Mouse (Mus musculus): ENCODE data around the gene Mon1a. TPM values are rescaled to one million over a fixed set of nuclear protein-coding genes. Genes with fewer than 3 reads are reported as not detected.

The Mon1a gene
- polyA plus RNA-seq, 1 experiment = 6.4 TPM

- H3K27ac ChIP-seq (ENCODE audit: insufficient read depth, low read length) = no peak overlapping the region
- H3K4me1 ChIP-seq (ENCODE audit: control insufficient read depth, insufficient read depth, low read length) = peaks cover 4% of the 10 kb centered on the region; the same call in 1 of the 2 replicates
- H3K4me3 ChIP-seq (ENCODE audit: insufficient read depth, low read length) = no peak overlapping the region
- no peak for TF ChIP-seq CTCF (IDR thresholded peaks at IDR 0.05; ENCODE audit: borderline replicate concordance, insufficient read depth, low read length)
- no peak for TF ChIP-seq POLR2A (IDR thresholded peaks at IDR 0.05; ENCODE audit: low read depth, low read length)
These were observed 48.9 kb downstream of the Mon1a start for GRCm38 (mm10) chr9:107936831-107937230.

DNA sequence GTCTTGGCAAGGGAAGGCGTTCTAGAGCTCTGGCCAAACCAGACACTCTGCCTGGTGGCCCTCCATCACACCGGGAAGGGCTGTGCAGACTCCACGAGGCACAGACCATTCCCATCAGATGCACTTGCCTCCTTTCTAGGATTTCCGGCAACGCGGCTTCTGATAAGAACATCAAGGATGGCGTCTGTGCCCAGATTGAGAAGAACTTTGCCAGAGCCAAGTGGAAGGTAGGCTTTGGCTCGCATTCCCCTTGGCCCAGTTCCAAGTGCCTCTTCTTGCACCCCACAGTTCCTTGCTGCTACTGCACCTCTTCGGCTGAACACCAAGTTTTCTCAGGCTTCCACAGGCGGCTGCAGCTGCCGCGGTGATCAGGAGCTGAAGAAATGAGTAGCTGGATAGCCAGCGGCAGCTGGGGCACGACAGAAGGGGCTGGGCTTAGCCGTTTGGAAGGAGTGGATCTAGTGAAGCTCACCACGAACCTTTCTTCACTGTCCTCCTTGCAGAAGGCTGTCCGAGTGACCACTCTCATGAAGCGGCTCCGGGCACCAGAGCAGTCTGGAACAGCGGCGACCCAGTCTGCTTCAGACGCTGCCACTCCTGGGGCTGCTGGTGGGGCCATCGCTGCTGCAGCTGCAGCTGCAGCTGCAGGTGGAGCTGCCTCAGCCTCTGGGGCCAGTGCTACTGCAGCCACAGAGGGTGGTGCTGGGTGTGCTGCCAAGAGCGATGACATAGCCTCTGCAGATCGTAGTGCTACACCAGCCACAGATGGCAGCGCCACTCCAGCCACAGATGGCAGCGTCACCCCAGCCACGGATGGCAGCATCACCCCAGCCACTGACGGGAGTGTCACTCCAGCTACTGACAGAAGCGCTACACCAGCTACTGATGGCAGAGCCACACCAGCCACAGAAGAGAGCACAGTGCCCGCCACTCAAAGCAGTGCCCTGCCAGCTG, 59.6 kb downstream of the Mon1a start:
- no peak overlapping the region for H3K4me3 ChIP-seq (ENCODE audit: insufficient read depth, low read length)
- peaks cover 6% of the 10 kb centered on the region; the same call in 1 of the 2 replicates for H3K4me1 ChIP-seq (ENCODE audit: control insufficient read depth, insufficient read depth, low read length)
- TF ChIP-seq CTCF (IDR thresholded peaks at IDR 0.05; ENCODE audit: borderline replicate concordance, insufficient read depth, low read length) = no peak
- H3K27ac ChIP-seq (ENCODE audit: insufficient read depth, low read length) = no peak overlapping the region

DNA sequence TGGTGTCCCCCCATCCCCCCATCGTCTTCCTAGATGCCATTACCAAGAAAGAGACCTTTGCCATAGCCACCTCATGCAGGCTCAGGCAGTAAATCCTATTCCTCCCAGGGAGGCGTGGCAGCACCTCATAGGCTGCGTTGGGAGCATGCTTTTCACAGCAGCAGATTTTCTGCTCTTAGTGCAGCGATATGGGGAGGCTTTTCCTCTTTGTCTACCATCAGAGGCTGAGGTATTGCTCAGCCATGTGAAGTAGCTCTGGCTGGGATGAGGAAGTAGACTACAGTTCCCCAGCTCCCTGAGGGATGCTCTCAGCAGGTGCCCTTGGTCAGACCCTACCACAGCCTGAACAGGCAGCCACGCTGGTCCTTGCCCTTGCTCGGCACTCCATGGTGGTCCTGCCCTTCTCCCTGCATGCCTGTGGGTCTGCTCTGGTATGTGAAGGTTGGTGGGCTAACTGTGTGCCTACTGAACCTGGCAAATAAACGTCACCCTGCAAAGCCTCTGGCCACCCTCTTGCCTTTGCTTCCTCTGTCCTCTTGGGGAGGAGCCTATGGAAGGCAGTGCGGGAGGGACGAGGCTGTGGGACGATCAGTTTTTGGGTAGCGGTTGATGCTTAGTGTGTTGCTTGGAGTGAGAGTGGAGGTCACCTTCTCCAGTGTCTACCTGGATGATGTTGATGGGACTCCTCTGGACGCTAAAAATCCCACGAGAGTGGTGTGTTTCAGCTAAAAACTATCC, 61.4 kb downstream of the Mon1a start:
- Histone ChIP-seq H3K4me3 (ENCODE audit: insufficient read depth, low read length) (no peak overlapping the region), H3K27ac (ENCODE audit: insufficient read depth, low read length) (no peak overlapping the region), H3K4me1 (ENCODE audit: control insufficient read depth, insufficient read depth, low read length) (peaks cover 6% of the 10 kb centered on the region; the same call in 1 of the 2 replicates)
- TF ChIP-seq POLR2A (IDR thresholded peaks at IDR 0.05; ENCODE audit: low read depth, low read length) (no peak), CTCF (IDR thresholded peaks at IDR 0.05; ENCODE audit: borderline replicate concordance, insufficient read depth, low read length) (no peak)

DNA sequence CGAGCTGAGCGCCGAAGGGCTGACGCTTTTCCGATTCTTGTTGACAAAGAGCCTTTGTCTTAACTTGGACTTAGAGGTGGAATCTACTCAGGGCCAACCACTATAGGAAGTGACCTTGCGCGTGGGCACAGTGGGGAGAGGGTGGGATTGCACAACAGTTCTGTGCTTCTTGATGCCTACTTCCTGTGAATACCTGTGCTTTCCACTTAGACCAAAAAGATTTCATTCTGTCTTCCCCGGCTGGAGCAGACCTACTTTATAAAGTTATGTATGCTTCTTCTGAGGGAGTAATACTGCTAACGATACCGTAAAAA, 61.9 kb downstream of the Mon1a start, which contains the start of gene Traip:
Traip (plus strand) TSS at position 215 of the 314 bp plus-strand sequence.
- peak within 1 kb of the TSS; percentile 80 for H3K4me3 ChIP-seq (ENCODE audit: insufficient read depth, low read length)
- TF ChIP-seq CTCF (IDR thresholded peaks at IDR 0.05; ENCODE audit: borderline replicate concordance, insufficient read depth, low read length) (no peak), POLR2A (IDR thresholded peaks at IDR 0.05; ENCODE audit: low read depth, low read length) (no peak)
- H3K4me1 ChIP-seq (ENCODE audit: control insufficient read depth, insufficient read depth, low read length) = peaks cover 6% of the 10 kb centered on the region; the same call in 1 of the 2 replicates
- peak within 1 kb of the TSS; percentile 10; the same call in 1 of the 2 replicates for H3K27ac ChIP-seq (ENCODE audit: insufficient read depth, low read length)

DNA sequence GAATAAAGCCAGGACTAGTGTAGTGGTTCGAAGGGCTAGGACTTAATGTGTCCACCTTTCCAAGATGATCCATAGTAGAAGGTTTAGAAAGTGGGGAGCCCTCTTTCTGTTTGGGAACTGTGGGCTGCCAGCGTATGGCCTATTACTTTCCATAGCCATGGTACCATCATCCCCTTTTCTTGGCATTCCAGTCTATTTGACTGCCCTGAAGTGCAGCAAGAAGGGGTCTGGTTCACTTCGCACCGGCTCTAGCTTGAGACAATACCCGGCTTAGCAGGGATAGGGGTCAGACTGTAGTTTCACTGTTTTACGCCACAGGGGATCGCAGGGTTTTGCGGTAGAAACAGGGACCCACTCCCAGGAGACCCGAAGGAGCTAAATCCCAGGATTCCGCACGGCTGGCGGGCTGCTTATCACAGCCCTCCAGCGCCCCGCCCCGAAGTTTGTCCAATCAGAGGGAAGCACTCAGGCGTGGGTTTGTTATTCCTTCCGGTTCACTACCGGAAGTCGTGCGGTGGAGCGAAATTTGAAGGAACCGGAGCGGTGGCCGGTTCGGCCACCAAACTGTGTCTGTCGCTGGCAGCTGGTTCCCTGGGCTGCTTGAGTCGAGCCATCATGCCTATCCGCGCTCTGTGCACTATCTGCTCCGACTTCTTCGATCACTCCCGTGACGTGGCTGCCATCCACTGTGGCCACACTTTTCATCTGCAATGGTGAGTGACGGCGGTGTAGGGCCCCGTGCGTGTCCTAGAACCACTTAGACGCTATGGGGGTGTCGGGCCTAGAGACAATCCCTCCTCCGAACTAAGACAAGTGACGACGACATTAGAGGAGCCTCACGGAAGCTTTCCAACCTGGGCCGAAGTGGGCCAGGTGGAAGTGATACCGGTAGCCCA, 62.8 kb downstream of the Mon1a start:
- H3K4me3 ChIP-seq (ENCODE audit: insufficient read depth, low read length) = peak overlapping the region; percentile 80
- TF ChIP-seq CTCF (IDR thresholded peaks at IDR 0.05; ENCODE audit: borderline replicate concordance, insufficient read depth, low read length) (no peak), POLR2A (IDR thresholded peaks at IDR 0.05; ENCODE audit: low read depth, low read length) (peak; percentile 88)
- peak overlapping the region; percentile 10; the same call in 1 of the 2 replicates for H3K27ac ChIP-seq (ENCODE audit: insufficient read depth, low read length)
- H3K4me1 ChIP-seq (ENCODE audit: control insufficient read depth, insufficient read depth, low read length) = peaks cover 8% of the 10 kb centered on the region

Other genes starting within 250 kb of the Mon1a start
- gene Slc38a3, start 218.6 kb upstream of the Mon1a start, polyA plus RNA-seq (2011; ENCODE audit: insufficient read length, low read depth, missing spikeins) = 1.1 TPM in 1 of 2 replicates, not detected in the other
- not detected in 2 replicates for gene Gnat1, start 208.4 kb upstream of the Mon1a start, polyA plus RNA-seq (2011; ENCODE audit: insufficient read length, low read depth, missing spikeins)
- gene Sema3f, start 177.7 kb upstream of the Mon1a start, polyA plus RNA-seq (2011; ENCODE audit: insufficient read length, low read depth, missing spikeins) = 68.0 and 88.1 TPM in 2 replicates
- 199 and 248 TPM in 2 replicates for gene Rbm5, start 117.2 kb upstream of the Mon1a start, polyA plus RNA-seq (2011; ENCODE audit: insufficient read length, low read depth, missing spikeins)
- 83.3 and 87.1 TPM in 2 replicates for gene Rbm6, start 14.9 kb upstream of the Mon1a start, polyA plus RNA-seq (2011; ENCODE audit: insufficient read length, low read depth, missing spikeins)
- gene Mst1r, start 18.7 kb downstream of the Mon1a start, polyA plus RNA-seq (2011; ENCODE audit: insufficient read length, low read depth, missing spikeins) = 0.61 and 1.6 TPM in 2 replicates
- not detected in 2 replicates for gene Actl11, start 40.3 kb downstream of the Mon1a start, polyA plus RNA-seq (2011; ENCODE audit: insufficient read length, low read depth, missing spikeins)
- not detected in 2 replicates for gene Camkv, start 47.5 kb downstream of the Mon1a start, polyA plus RNA-seq (2011; ENCODE audit: insufficient read length, low read depth, missing spikeins)
- 11.1 and 13.5 TPM in 2 replicates for gene Traip, start 62.0 kb downstream of the Mon1a start, polyA plus RNA-seq (2011; ENCODE audit: insufficient read length, low read depth, missing spikeins)
- gene Uba7, start 87.4 kb downstream of the Mon1a start, polyA plus RNA-seq (2011; ENCODE audit: insufficient read length, low read depth, missing spikeins) = 18.8 and 27.3 TPM in 2 replicates
- gene Gm20661, start 94.9 kb downstream of the Mon1a start, polyA plus RNA-seq (2011; ENCODE audit: insufficient read length, low read depth, missing spikeins) = 0.75 and 1.2 TPM in 2 replicates
- 15.0 and 21.0 TPM in 2 replicates for gene Inka1, start 97.7 kb downstream of the Mon1a start, polyA plus RNA-seq (2011; ENCODE audit: insufficient read length, low read depth, missing spikeins)
- 2.1 and 4.0 TPM in 2 replicates for gene Cdhr4, start 104.3 kb downstream of the Mon1a start, polyA plus RNA-seq (2011; ENCODE audit: insufficient read length, low read depth, missing spikeins)
- gene Gm20662, start 108.2 kb downstream of the Mon1a start, polyA plus RNA-seq (2011; ENCODE audit: insufficient read length, low read depth, missing spikeins) = not detected in 2 replicates
- 54.9 and 57.9 TPM in 2 replicates for gene Ip6k1, start 114.3 kb downstream of the Mon1a start, polyA plus RNA-seq (2011; ENCODE audit: insufficient read length, low read depth, missing spikeins)
- gene Gmppb, start 161.1 kb downstream of the Mon1a start, polyA plus RNA-seq (2011; ENCODE audit: insufficient read length, low read depth, missing spikeins) = 32.3 and 33.5 TPM in 2 replicates
- gene Amigo3, start 165.0 kb downstream of the Mon1a start, polyA plus RNA-seq (2011; ENCODE audit: insufficient read length, low read depth, missing spikeins) = 3.0 and 3.4 TPM in 2 replicates
- not detected in 2 replicates for gene Mst1, start 192.3 kb downstream of the Mon1a start, polyA plus RNA-seq (2011; ENCODE audit: insufficient read length, low read depth, missing spikeins)
- gene Rnf123, start 195.2 kb downstream of the Mon1a start, polyA plus RNA-seq (2011; ENCODE audit: insufficient read length, low read depth, missing spikeins) = 26.4 and 31.4 TPM in 2 replicates
- 53.4 and 63.9 TPM in 2 replicates for gene Apeh, start 206.5 kb downstream of the Mon1a start, polyA plus RNA-seq (2011; ENCODE audit: insufficient read length, low read depth, missing spikeins)

Measured in embryonic fibroblast, embryonic 13.5 days (primary cell).